Mouse (Mus musculus): ENCODE data around the gene Srpx2. TPM values are rescaled to one million over a fixed set of nuclear protein-coding genes. Genes with fewer than 3 reads are reported as not detected.
A peak's percentile ranks its signal among the peaks of the same experiment; 100 is the strongest.

Srpx2 gene
- polyA plus RNA-seq, 1 experiment from 2014 or later: 13.5 TPM

DNA sequence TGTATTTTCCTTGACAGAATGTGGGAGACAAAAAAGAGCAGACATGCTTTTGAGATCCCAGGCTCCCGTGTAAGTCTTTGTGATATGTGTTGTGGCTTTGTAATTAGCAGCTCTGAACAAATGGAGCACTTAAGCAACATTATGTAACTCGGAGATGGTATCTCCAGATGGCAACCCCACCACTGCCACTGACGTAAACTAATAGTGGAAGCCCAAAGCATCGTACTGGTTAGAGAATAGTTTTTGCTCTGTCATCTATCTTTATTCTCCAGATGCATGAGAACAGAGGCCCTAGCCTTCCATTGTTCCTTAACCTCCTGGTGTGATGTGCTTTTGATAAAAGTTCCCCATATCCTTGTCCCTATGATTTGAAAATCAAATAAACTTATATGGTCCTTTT is 13.0 kb downstream of the Srpx2 start:
- Histone ChIP-seq H3K9ac (ENCODE audit: low read depth, low read length) (no peak overlapping the region), H3K4me2 (ENCODE audit: low read depth, low read length) (no peak overlapping the region), H3K9me3 (ENCODE audit: control insufficient read depth, low read length) (no peaks in the 10 kb centered on the region), H3K4me1 (ENCODE audit: control insufficient read depth, insufficient read depth, low read length) (no peaks in the 10 kb centered on the region), H3K27me3 (replicated peaks; ENCODE audit: control insufficient read depth, insufficient read depth, low read length) (0 out of 2 replicates have a peak, but pooled peaks cover 3% of the 10 kb centered on the region), H3K36me3 (ENCODE audit: control insufficient read depth, insufficient read depth, low read length) (no peaks in the 10 kb centered on the region), H3K27ac (replicated peaks; ENCODE audit: low read depth, low read length) (no peak overlapping the region), H3K4me3 (ENCODE audit: low read depth, low read length) (no peak overlapping the region)
- DNase-seq (ENCODE audit: low spot score) (no peak), ATAC-seq (ENCODE audit: low read depth) (no peak)
- 59% methylated on average over 4 of the region's 4 CpGs for WGBS

DNA sequence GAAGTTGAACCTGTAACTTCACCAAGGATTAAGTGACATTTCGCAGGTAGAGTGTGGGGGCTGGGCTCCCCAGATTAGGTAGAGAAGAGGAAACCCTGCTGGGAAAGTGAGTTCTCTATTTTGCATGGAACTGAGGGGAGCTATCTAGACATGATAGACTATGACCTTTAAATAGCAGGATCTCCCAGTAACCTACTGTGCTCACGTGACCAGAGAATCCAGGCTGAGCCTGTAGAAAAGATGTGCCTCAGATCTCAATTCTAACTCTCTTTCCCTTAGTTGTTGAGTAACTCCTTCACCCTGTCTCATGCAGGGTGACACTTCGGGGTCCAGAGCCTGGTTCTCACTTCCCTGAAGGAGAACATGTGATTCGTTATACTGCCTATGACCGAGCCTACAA is 18.5 kb downstream of the Srpx2 start:
- Histone ChIP-seq H3K4me3 (ENCODE audit: low read depth, low read length) (no peak overlapping the region), H3K9ac (ENCODE audit: low read depth, low read length) (no peak overlapping the region), H3K27me3 (replicated peaks; ENCODE audit: control insufficient read depth, insufficient read depth, low read length) (no peaks in the 10 kb centered on the region; the same call in 1 of the 2 replicates), H3K27ac (replicated peaks; ENCODE audit: low read depth, low read length) (no peak overlapping the region), H3K4me2 (ENCODE audit: low read depth, low read length) (no peak overlapping the region), H3K4me1 (ENCODE audit: control insufficient read depth, insufficient read depth, low read length) (no peaks in the 10 kb centered on the region), H3K9me3 (ENCODE audit: control insufficient read depth, low read length) (no peaks in the 10 kb centered on the region), H3K36me3 (ENCODE audit: control insufficient read depth, insufficient read depth, low read length) (no peaks in the 10 kb centered on the region)
- ATAC-seq (ENCODE audit: low read depth) (no peak), DNase-seq (ENCODE audit: low spot score) (no peak)
- 80% methylated on average over 5 of the region's 5 CpGs for WGBS

DNA sequence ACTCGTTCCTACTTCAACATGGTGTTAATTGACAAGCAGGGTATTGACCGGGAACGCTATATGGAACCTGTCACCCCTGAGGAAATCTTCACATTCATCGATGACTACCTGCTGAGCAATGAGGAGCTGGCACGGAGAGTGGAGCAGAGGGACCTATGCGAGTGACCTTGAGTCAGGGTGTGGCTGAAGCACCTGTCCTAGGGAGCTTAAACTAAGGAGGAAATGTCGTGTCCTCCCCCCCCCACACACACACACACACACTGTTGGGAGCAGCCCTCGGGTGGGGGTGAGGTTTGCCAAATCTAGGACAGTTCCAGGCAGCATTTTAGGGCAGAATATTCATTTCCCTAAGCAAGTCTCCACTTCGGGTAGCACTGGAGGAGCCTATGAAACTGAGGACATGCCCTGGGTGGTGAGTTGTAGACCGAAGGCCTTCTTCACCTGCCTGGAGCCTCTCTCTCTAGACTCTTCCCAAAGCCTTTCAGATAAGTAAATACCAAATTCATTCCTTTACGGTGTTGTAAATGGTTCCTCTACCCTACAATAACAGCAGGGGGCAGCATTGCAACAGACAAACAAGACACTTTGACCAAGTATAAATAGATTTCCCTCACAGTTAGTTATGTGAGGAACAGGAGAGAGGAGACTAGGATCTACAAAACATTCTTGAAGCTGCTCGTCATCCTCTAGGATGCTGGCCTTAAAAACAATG is 23.2 kb downstream of the Srpx2 start:
- DNase-seq (ENCODE audit: low spot score) (peak; percentile 56), ATAC-seq (ENCODE audit: low read depth) (no peak)
- no peaks in the 10 kb centered on the region for H3K36me3 ChIP-seq (ENCODE audit: control insufficient read depth, insufficient read depth, low read length)
- no peak overlapping the region for H3K4me2 ChIP-seq (ENCODE audit: low read depth, low read length)
- no peaks in the 10 kb centered on the region for H3K4me1 ChIP-seq (ENCODE audit: control insufficient read depth, insufficient read depth, low read length)
- no peak overlapping the region for H3K4me3 ChIP-seq (ENCODE audit: low read depth, low read length)
- H3K27ac ChIP-seq (replicated peaks; ENCODE audit: low read depth, low read length): no peak overlapping the region
- H3K27me3 ChIP-seq (replicated peaks; ENCODE audit: control insufficient read depth, insufficient read depth, low read length): no peaks in the 10 kb centered on the region; the same call in 1 of the 2 replicates
- H3K9me3 ChIP-seq (ENCODE audit: control insufficient read depth, low read length): no peaks in the 10 kb centered on the region
- 59% methylated on average over 12 of the region's 12 CpGs for WGBS
- H3K9ac ChIP-seq (ENCODE audit: low read depth, low read length): no peak overlapping the region

DNA sequence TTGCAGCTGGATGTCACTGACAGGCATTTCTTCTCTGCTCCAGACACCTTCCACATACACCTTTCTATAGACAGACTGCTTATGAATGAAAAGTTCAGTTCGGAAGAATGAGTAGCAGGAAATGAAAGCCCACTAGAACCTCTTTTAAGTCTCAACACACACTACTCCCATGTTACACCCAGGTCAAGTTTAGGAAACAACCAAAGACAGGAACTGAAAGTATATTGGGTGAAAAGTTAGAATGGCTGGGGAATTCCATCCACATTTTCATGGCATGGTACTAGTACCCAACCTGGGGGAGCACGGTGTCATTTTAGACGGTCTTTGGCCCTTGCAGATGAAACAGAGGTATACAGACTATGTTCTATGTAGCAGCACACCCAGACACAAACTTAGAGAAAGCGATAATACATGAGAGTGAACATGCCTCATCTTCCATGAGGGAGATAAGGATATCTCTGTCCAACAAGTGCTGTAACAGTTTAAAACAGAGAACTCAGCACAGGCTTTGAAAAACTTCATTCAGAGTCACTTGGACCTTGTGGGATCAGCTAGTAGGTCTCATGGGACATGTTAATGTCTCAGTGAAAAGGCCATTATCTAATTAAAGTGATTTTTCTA is 28.5 kb downstream of the Srpx2 start:
- Histone ChIP-seq H3K4me3 (ENCODE audit: low read depth, low read length) (no peak overlapping the region), H3K9me3 (ENCODE audit: control insufficient read depth, low read length) (no peaks in the 10 kb centered on the region), H3K9ac (ENCODE audit: low read depth, low read length) (no peak overlapping the region), H3K27me3 (replicated peaks; ENCODE audit: control insufficient read depth, insufficient read depth, low read length) (peaks cover 5% of the 10 kb centered on the region), H3K27ac (replicated peaks; ENCODE audit: low read depth, low read length) (no peak overlapping the region), H3K4me1 (ENCODE audit: control insufficient read depth, insufficient read depth, low read length) (no peaks in the 10 kb centered on the region), H3K36me3 (ENCODE audit: control insufficient read depth, insufficient read depth, low read length) (no peaks in the 10 kb centered on the region), H3K4me2 (ENCODE audit: low read depth, low read length) (no peak overlapping the region)
- DNase-seq (ENCODE audit: low spot score) (no peak), ATAC-seq (ENCODE audit: low read depth) (no peak)
- WGBS: 80% methylated on average over 4 of the region's 4 CpGs

DNA sequence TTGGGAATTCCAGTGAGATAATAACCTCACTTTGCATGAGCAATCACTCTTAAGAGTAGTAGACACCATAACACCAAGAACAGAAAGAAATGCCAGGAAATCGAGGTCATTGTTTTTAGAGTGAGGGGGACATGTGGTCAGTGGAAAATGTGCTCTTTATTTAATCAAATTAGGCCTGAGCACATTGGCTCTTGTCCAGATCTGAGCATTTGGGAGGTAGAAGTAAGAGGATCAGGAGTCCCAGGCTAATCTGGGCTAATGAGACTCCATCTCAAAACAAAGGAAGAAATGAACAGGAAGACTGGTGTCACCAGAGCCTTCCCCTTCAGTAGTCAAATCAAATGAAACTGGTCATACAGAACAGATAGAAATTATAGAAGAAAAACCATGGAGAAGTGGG is 31.3 kb downstream of the Srpx2 start:
- Histone ChIP-seq H3K4me2 (ENCODE audit: low read depth, low read length) (no peak overlapping the region), H3K9ac (ENCODE audit: low read depth, low read length) (no peak overlapping the region), H3K27ac (replicated peaks; ENCODE audit: low read depth, low read length) (no peak overlapping the region), H3K9me3 (ENCODE audit: control insufficient read depth, low read length) (no peaks in the 10 kb centered on the region), H3K4me3 (ENCODE audit: low read depth, low read length) (no peak overlapping the region), H3K27me3 (replicated peaks; ENCODE audit: control insufficient read depth, insufficient read depth, low read length) (peaks cover 9% of the 10 kb centered on the region), H3K4me1 (ENCODE audit: control insufficient read depth, insufficient read depth, low read length) (no peaks in the 10 kb centered on the region), H3K36me3 (ENCODE audit: control insufficient read depth, insufficient read depth, low read length) (no peaks in the 10 kb centered on the region)
- WGBS: 50% methylated on average over 1 of the region's 1 CpGs
- DNase-seq (ENCODE audit: low spot score) (no peak), ATAC-seq (ENCODE audit: low read depth) (no peak)

DNA sequence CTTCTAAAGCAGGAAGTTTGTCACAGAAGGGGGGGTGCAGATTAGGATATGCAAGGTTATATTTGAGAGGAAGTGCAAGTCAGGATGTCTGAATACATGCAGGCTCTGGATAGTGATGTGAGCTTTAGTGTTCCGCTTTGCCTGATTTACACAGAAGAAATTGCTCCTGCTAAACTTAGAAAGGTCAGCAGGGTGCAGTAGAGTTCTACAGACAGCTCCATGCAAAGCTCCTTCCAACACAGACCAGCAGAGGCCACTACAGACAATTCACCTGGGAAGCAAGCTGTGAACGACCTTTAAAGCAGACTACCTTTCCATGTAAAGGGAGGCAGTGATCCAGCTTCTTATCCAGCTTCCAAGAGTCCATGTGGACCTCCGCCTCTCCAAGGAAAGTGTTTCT is 39.2 kb downstream of the Srpx2 start:
- no peak overlapping the region for H3K27ac ChIP-seq (replicated peaks; ENCODE audit: low read depth, low read length)
- H3K4me3 ChIP-seq (ENCODE audit: low read depth, low read length): no peak overlapping the region
- no peaks in the 10 kb centered on the region for H3K4me1 ChIP-seq (ENCODE audit: control insufficient read depth, insufficient read depth, low read length)
- H3K4me2 ChIP-seq (ENCODE audit: low read depth, low read length): no peak overlapping the region
- DNase-seq (ENCODE audit: low spot score): peak; percentile 66
- H3K9me3 ChIP-seq (ENCODE audit: control insufficient read depth, low read length): no peaks in the 10 kb centered on the region
- H3K27me3 ChIP-seq (replicated peaks; ENCODE audit: control insufficient read depth, insufficient read depth, low read length): peaks cover 7% of the 10 kb centered on the region; the same call in 1 of the 2 replicates
- H3K36me3 ChIP-seq (ENCODE audit: control insufficient read depth, insufficient read depth, low read length): no peaks in the 10 kb centered on the region
- WGBS: 27% methylated on average over 3 of the region's 3 CpGs
- peak; percentile 50; the same call in 1 of the 2 replicates for ATAC-seq (ENCODE audit: low read depth)
- no peak overlapping the region for H3K9ac ChIP-seq (ENCODE audit: low read depth, low read length)

DNA sequence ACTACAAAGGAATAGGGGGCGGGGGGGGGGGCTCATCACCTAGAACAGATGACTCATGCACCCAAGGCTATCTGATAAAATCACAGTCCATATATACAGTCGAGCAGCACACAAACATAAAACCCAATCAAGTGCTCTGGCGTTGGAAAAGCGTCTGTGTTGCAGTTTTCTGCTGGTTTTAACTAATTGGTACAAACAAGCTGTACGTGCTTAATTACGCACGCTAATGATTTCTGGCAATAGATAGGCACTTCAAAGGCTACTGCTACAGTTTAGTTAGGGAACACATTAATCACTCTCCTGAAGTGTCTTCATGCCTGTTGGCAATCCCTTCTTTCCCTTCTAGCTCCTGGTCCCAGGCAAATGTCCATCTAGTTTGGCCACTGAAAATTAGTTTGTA is 46.4 kb downstream of the Srpx2 start:
- ATAC-seq (ENCODE audit: low read depth) (no peak), DNase-seq (ENCODE audit: low spot score) (no peak)
- Histone ChIP-seq H3K4me2 (ENCODE audit: low read depth, low read length) (no peak overlapping the region), H3K4me1 (ENCODE audit: control insufficient read depth, insufficient read depth, low read length) (no peaks in the 10 kb centered on the region), H3K27ac (replicated peaks; ENCODE audit: low read depth, low read length) (no peak overlapping the region), H3K36me3 (ENCODE audit: control insufficient read depth, insufficient read depth, low read length) (no peaks in the 10 kb centered on the region), H3K27me3 (replicated peaks; ENCODE audit: control insufficient read depth, insufficient read depth, low read length) (peaks cover 3% of the 10 kb centered on the region; the same call in 1 of the 2 replicates), H3K4me3 (ENCODE audit: low read depth, low read length) (no peak overlapping the region), H3K9me3 (ENCODE audit: control insufficient read depth, low read length) (no peaks in the 10 kb centered on the region), H3K9ac (ENCODE audit: low read depth, low read length) (no peak overlapping the region)
- 79% methylated on average over 7 of the region's 7 CpGs for WGBS

DNA sequence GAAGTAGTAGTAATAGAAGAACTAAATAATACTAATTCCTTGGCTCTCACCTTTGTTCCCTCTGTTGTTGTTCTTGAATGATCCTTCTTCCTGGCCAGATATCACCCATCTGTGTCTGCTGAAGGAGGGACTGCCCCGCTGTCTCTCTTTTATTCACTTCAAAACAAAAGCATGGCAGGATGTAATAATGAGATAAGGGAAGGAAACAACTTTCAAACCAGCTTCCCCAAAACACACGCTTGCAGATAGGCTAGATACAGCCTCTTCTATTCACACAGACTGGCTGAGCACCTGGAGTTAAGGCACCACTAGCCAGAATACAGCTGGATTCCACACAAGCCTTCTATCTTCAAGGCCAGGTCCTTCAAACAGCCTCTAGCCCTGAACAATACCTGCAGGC is 52.4 kb downstream of the Srpx2 start:
- DNase-seq (ENCODE audit: low spot score): no peak
- Histone ChIP-seq H3K9ac (ENCODE audit: low read depth, low read length) (no peak overlapping the region), H3K4me3 (ENCODE audit: low read depth, low read length) (no peak overlapping the region), H3K27me3 (replicated peaks; ENCODE audit: control insufficient read depth, insufficient read depth, low read length) (0 out of 2 replicates have a peak, but pooled peaks cover 3% of the 10 kb centered on the region), H3K36me3 (ENCODE audit: control insufficient read depth, insufficient read depth, low read length) (no peaks in the 10 kb centered on the region), H3K4me2 (ENCODE audit: low read depth, low read length) (no peak overlapping the region), H3K9me3 (ENCODE audit: control insufficient read depth, low read length) (no peaks in the 10 kb centered on the region), H3K27ac (replicated peaks; ENCODE audit: low read depth, low read length) (no peak overlapping the region), H3K4me1 (ENCODE audit: control insufficient read depth, insufficient read depth, low read length) (no peaks in the 10 kb centered on the region)
- 60% methylated on average over 2 of the region's 2 CpGs for WGBS
- no peak for ATAC-seq (ENCODE audit: low read depth)

DNA sequence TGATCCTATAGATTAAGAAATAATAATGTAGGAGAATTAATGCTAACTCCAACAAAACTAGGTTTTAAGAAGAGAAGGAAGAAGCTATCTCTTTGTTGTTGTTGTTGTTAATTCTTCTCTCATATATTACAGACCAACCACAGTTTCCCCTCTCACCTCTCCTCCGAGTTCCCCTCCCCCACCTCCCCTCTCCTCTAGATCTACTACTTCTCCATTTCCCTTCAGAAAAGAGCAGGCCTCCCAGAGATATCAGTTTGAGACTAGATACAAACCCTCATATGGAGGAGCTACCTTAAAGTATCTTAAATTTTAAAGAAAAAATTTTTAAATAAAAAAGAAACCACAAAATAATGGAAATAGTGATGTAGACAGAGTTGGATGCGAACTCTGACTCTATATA is 56.4 kb downstream of the Srpx2 start:
- H3K27ac ChIP-seq (replicated peaks; ENCODE audit: low read depth, low read length): no peak overlapping the region
- H3K9me3 ChIP-seq (ENCODE audit: control insufficient read depth, low read length): no peaks in the 10 kb centered on the region
- no peaks in the 10 kb centered on the region for H3K4me1 ChIP-seq (ENCODE audit: control insufficient read depth, insufficient read depth, low read length)
- 0 out of 2 replicates have a peak, but pooled peaks cover 3% of the 10 kb centered on the region for H3K27me3 ChIP-seq (replicated peaks; ENCODE audit: control insufficient read depth, insufficient read depth, low read length)
- H3K4me2 ChIP-seq (ENCODE audit: low read depth, low read length): no peak overlapping the region
- H3K4me3 ChIP-seq (ENCODE audit: low read depth, low read length): no peak overlapping the region
- no peak for ATAC-seq (ENCODE audit: low read depth)
- no peak for DNase-seq (ENCODE audit: low spot score)
- H3K9ac ChIP-seq (ENCODE audit: low read depth, low read length): no peak overlapping the region
- no peaks in the 10 kb centered on the region for H3K36me3 ChIP-seq (ENCODE audit: control insufficient read depth, insufficient read depth, low read length)
- 62% methylated on average over 2 of the region's 2 CpGs for WGBS

Measured in embryonic facial prominence, embryonic 14.5 days (tissue).